Mouse (Mus musculus) T-cell, adult 2 months (primary cell): ENCODE data around the gene Gm17409.

ENCODE experiments used
- DNase-seq: peaks from one replicate; pipeline ENCODE4 v3.0.0; 2022; ENCODE audit warnings: low spot score

Gm17409 gene

GRCm38 (mm10) chr2:58484284-58484965, 14.5 kb downstream of the Gm17409 start:
- no peak for DNase-seq

DNA sequence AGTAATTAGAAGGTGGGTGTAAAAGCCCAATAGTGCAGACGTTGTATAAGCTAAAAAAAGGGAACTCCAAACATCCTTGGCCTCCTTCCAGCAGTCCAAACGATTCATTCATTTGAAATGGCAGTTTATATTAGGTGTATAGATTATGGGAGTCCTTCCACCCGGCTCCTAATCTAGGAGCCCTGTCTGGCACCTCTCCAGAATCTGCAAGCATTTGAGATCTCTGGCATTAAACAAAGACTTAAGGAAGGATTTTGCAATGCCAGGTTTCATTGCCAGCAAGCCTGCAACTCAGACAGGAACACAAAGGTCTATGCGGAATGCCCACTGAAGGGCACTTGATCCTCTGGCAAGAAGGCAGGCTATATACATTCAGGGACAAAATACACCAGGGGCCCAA, 15.2 kb downstream of the Gm17409 start:
- no peak for DNase-seq

DNA sequence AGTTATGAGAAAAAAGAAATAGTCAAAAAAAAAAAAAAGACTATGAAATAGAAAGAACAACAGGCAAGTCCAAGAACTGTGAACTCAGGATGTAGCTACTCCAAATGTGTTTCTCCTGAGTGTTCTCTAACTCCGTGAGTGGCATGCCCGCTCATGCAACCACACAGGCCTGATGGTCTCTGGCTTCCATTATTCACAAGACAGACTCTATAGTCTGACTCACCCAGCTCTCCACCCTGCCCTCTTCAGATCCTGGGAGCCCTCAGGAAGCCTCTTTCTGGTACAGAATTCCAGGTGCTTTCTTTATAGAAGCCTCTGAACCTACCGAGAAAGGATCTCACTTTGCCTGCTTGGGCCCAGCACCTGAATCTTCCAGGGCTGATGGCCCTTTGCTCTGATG, 15.8 kb downstream of the Gm17409 start:
- DNase-seq, result no peak

DNA sequence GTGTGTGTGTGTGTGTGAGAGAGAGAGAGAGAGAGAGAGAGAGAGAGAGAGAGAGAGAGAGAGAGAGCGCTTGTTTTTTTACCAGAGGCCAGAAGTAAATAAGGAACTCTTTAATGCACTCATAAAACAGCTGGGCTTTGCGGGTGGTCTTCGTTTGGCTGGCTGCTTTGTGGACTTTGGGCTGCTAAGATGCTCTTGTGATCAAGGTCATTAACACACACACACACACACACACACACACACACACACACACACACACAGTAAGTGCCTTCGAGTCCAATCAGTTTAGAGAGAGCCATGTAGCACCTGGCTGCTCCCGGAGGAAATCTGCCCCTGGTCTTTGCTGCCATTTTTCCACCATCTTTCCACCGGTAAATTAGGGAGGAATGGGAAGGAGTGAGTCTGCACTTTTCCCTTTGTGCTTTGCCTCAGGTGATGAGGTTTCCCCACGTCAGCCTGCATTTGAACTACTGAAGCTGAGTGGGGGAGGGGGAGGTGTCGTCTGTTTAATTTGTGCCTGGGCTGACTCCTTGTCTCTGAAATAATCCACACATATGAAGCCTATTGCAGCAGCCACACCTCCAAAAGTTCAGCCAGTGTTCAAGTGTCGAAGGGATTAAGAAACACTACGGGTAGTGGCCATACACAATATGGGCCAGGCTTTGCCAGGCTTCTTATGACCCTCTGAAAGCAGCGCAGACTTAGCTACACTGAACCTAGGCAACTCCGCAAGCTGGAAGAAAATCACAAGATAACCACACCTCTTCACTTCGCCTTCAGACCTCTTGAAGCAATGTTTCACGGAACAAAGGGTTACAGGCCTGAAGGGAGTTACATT, 16.7 kb downstream of the Gm17409 start:
- no peak for DNase-seq

- no peak for DNase-seq
These were observed 17.3 kb downstream of the Gm17409 start for GRCm38 (mm10) chr2:58487279-58487560.

- DNase-seq, result no peak
These were observed 18.5 kb downstream of the Gm17409 start for GRCm38 (mm10) chr2:58488404-58488803.

DNA sequence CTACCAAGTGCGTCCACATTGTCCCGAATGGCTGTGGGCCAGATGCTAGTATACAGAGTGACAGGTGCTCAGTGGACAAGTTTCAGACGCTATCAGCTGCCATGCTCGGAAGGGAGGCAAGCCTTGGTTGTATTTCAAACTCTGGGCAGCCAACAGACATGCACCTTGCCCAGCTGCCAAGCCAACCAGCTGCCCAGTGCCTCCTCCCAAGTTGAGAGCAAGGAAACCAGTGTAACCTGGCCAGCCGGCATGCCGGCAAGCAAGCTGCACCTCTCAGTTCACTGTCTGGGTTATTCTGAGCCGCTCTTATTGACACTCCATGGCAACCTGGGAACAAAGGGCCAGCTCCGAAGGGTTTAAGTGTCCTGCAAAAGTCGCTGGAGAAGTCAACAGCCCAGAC, 19.4 kb downstream of the Gm17409 start:
- DNase-seq, result no peak

DNA sequence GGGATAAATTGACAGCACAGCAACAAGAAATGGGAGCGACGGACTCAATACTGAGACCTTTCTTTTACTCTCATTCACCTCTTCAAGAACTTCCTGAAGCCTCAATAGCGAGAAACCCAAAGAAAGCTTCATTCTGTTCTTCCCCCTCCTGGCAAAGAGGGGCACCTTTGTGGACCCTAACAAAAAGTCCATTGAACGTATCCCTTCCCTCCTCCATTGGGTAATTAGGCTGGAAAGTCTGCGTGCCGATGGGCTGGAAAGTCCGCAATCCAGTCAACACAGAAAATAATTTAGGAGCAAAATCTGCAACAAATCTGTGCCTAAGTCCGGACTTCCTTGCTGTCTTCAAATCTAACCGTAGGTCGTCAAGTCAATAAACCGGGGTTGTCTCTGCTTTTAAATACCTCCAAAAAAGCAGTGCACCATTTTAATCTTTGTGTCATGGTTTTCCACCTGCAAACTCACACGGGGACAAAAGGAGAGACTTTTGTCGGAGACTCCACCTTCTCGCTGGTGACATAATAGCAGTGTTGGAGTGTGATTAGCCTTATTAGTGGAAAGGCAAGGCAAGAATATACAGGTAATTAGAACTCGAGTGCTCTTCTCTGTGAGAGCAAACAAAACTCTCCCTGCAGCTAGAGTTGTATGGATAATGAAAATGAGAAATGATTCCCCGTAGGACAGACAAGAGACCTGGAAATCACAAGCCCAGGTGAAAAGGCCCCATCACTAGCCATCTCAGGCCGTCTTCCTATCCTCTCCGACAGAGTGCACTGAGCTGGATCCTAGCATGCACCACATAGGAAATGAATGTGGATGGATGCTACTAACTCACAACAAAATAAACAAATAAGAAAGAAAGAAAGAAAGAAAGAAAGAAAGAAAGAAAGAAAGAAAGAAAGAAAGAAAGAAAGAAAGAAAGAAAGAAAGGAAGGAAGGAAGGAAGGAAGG, 24.0 kb downstream of the Gm17409 start:
- DNase-seq, result no peak

DNA sequence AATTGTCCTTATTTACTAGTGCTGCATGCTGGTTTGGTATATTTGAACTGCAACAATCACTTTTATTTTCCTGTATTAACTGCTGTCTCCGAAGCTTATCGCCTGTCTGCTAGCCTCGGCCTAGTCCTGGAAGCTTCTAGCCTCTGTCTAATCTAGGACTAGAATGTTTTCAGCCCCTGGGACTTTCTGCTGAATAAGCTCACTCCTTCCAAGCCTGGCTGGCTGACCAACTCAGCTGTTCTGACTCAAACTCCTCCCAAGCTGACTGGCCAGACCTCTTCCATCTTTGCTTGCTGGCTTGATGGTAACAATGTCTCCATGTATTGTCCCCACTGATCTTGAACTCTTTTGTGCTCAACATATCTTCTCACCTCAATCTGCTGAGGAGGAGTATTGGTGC, 25.4 kb downstream of the Gm17409 start:
- DNase-seq, result no peak

DNA sequence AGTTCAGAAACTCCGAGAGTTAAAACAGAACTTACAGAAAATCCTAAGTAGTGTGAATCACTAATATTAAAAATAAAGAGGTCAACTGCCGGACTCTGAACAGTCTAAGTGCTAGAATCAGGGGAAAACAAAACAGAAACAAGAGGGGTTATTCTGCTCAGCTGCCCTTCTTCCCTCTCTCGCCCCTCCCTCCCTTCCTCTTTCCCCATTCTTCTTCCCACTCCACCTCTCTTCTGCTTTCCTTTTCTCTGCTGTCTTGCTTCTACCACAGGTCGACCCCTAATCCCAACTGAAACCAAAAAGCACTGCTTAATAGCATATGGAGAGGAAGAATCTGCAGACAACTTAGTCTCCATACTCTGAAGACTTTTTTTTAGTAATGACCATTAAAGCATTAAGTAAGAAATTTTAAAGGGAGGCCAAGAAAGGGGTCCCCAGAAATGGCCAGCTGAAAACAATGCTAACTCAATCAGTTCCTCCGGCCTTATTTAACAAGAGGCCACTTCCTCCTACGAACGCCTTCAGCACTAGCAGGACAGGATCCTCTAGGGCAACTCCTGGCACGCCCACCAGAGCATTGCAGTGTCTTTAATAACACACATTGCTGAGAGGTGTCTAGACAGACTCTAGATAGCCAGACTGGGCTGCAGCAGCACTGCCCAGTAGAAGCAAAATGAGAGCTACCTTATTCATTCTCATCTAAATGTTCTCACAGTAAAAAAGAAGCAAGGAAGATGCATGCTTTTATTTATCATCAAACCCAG, 26.9 kb downstream of the Gm17409 start:
- DNase-seq, result no peak

DNA sequence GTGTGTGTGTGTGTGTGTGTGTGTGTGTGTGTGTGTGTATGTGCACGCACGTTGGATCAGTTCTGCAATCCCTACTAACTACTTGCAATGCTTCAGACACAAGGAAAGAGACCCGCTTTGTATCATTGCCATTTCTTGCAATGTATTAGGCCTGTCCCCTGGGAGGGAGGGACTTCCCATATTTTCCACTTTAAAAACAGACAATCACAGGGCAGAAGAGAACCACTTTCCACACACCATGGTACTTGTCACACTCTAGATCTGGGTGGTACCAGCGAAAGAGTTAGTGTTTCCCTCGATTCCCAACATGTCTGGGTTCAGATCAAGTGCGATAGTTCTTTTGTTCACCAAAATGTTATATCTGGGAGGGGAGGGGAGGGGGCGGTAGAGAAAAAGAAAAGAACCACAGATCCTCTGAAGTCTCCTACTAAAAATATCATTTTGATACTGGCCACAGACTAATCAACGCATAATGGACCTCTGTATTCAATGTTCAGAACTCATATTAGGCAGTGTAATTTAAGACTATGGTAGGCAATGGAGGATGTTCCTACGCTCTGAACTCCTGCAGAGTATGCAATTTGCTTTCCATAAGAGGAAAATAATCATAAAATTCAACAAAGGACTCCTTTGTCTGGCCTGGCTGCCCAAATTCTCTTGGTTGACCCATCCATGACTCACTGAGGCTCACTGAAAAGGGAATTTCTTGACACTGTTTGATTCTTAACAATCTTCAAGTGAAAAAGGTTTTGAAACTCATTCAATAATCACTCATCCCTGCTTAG, 35.6 kb downstream of the Gm17409 start:
- no peak for DNase-seq

DNA sequence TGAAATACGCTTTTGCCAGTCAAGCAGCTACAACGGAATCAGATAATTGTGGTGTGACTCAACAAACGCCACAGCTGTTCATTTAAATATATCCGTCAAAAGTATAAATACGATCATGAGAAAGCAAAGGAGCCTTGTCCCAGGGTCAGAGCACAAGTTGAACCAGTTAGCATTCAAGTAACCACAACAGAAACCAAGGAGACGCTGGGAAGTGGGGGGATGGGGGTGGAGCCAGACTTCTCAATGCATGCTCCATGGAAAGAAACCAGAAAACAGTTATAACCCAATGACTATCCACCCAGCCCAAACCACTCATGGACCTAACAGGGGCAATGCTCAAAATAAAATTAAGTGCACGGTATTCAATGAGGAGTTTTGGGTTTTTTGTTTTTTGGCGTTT, 40.3 kb downstream of the Gm17409 start:
- DNase-seq, result no peak

DNA sequence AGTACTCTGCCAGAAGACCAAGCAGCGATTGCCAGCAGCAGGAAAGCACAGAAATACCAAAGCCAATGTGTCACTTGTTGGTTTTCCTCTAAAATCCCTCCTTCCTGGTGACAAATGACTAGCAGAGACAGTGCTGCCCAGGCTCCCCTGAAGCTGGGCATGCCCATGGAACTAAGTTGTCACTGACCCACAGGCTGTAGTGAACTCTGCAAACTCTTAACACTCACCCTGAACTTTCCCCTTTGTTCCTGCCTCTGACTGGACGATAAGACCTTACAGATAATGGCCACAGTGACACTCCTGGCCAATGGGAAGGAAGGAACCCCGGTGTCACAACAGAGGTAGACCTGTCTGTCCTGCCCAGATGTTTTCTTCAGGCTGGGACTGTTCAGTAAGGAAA, 43.3 kb downstream of the Gm17409 start:
- DNase-seq, result no peak

DNA sequence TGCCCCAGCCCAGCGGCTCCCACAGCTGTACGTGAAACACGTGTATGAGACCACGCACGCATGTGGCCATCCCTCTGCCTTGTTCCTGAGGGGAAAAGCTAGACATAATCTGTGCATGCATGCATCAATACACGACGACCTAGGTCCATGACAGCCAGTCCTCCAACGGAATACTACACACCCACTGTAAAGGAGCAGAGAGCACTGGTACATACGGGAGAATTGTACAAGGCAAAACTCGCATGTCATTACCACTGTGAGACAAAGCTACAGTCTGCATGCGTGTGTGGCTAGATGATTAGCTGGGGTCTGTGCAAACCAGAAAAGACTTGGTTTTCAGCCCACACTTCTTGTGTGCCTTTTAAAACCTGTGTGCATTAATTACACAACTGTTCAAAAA, 44.6 kb downstream of the Gm17409 start:
- DNase-seq, result no peak

DNA sequence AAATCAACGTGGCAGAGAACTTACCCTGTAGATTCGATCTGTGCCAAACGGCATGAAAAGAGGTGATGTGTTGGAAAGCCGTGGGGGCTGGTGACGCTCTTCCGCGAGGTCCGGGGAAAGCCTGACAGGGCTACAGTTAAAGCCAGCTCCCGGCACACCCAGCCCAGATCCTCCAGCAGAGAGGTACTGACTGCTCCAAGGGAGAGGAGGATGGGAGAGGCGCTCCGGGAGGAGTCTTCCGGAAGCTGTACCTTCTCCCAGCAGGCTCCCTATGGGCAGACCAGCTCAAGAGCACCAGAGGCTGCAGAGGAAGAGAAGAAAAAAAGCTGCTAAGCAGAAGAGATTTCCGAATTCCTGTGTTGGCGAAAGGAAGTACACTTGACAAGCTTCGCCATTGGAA, 46.1 kb downstream of the Gm17409 start:
- DNase-seq, result no peak

DNA sequence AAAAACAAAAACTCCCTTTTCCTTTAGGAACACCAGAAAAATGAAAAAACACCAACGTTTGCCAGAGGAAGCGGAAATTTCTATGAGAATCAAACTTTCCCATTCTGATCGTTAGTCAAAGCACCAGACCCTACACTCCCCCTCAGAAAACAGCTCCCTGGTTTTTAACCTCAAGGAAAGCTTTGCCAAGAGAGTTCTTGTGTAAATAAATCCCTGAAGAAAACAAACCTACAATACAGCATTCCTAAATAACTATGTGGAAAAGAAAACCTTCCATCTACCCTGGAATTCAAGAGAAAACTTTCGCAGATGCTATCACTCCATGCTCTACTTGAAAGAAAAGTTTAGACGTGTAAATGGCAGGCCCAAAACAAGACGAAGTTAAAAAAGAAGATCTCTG, 47.0 kb downstream of the Gm17409 start:
- no peak for DNase-seq

- no peak for DNase-seq
These were observed 48.6 kb downstream of the Gm17409 start for GRCm38 (mm10) chr2:58518517-58518916.
